Mouse (Mus musculus) mouse trophoblast stem cell (cell line): ENCODE results near the gene Insm1.

Experiments used
- in situ Hi-C, 2 experiments: fragments of 300-500 bp; cut with MseI, MboI; formaldehyde crosslinking; loops; 2 replicates in 1 of 2; 3 replicates in 1 of 2; pipeline ENCODE4 v1.15.1; 2025

The Insm1 gene

DNA sequence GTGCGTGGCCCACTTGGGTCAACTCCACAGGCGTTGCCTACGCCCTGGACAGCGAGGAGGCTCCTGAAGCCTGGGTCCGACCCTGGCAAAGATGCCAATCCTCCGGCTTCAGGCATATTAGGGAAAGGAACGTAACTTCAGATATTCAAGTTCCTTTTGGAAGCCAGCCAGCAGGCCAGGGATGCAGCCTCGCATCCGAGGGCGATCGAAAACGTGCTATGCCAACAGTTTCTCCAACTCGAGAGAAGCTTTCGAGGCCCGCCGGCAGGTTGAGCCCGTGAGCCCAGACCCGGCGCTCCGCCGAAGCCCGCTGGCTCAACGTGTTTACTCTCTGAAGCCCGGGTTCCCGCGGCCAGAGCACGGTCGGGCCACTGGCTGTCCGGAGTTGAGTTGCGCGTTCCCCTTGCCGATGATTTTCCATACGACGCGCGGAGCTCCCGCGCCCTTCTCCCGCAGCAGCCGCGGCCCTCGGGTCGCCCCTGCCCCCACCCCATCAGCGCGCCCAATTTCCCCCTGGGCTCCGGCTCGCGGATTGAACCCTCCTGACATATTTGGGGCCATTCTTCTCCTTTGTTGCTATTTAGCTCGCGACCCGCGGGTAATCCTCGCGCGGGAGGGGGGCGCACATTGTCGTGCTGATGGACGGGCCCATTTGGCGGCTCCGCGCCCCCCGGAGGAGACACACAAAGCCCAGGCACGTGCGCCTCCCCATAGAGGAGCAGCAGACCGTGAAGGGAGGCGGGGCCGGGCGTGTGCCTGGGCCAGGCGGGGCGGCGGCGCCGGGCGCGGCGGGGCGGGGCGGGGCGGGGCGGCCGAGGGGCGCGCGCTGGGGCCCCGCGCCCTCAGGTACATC, at the start of gene Insm1:
Gene Insm1, plus strand, starts transcription at position 846 of the 853 bp plus-strand sequence.
- in situ Hi-C loops, result no loop called here

DNA sequence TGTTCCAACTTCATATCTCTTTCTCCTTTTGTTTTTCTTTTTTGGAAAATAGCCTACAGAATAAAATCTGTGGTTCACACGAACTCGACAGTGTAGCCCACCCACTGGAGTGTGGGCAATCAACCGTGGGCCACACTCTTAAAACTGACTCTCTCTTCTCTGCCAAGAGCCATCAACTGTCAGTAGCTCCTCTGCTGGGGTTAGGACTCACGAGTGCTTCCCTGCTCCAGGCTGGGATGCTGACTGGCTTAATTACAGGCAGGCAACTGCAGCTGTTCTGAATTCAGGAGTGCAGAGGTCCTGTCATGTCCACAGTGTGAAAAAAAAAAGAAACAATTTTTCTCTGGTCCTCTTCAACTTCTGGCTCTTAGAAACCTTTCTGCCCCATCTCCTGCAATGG, 49.6 kb upstream of the Insm1 start:
- in situ Hi-C loops, result no loop called here

DNA sequence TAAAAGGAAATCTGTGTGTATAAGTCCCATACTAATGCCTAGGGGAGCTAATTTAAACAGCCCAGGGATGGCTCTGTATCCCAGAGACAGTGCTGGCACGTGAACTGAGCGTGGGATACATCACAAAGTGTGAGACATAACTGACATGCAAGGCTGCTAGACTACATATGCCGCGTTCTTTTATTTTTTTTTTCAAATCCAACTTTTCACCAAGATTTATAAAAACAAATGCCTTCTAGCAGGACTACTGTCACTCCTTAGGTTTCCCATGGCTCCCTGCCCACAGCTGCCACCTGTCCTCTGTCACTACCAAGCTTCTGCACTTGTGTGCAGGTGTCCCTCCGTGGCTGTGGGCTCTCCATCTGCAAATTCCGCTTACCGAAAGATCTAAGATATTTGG, 47.5 kb upstream of the Insm1 start:
- in situ Hi-C loops, result no loop called here

DNA sequence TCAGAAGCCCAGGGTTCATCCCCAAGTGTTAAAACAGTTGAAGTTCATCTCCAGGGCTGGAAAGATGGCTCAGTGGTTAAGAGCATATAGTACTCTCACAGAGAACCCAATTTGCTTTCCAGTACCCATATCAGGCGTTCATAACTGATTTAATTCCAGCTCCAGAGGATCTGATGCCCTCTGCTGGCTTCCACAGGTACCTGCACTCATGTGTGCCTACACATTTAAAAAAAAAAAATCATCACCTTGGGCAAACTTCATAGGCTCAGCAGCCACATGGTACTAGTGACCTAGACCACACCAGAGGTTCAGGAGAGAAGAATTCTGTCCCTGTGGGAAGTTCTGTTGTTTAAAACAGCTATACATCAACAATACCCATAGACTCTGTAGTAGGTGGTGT, 43.0 kb upstream of the Insm1 start:
- in situ Hi-C loops, result no loop called here

DNA sequence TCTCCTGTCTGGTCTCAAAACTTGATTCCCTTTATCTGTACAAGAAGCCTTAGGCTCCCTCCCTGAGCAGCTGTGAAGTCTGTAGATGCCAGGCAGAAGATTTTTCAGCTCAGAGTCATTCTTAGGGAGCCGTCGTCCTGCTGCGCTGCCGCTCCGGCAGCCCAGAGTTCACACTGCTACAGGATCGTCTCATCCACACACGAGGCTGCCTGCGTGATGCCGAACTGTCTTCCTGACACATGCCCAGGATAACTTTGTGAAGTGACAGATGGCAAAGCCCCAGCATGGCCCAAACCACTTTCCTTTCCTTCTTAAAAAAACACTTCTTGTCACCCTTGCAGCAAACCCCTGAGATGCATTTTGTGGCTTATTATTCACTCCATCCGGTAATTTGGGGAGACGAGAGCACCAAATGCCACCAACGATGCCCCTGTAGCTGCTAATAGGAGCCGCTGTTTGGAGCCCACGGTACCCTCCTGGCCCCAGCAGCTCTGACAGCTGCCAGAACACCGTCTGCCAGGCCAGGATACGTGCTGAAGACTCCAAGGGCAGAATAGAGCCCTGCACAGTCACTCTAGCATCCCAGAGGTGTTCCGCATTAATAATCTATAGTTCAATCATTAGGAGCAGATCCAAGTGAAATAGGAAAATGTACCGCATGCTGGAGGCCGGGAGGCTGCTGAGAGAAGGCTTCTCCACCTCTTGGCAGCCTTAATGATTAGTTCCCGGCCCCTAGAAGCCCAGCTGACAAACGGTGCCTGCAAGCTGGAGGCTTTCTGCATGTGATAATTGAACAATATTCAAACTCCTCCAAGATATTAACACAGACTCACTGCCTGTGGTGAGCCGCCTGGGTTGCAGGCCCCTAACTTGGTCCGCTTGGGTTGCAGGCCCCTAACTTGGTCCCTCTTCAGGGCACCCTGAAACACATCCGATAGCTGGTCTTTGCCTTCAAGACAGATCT, 37.6 kb upstream of the Insm1 start:
- in situ Hi-C loops, result no loop called here

DNA sequence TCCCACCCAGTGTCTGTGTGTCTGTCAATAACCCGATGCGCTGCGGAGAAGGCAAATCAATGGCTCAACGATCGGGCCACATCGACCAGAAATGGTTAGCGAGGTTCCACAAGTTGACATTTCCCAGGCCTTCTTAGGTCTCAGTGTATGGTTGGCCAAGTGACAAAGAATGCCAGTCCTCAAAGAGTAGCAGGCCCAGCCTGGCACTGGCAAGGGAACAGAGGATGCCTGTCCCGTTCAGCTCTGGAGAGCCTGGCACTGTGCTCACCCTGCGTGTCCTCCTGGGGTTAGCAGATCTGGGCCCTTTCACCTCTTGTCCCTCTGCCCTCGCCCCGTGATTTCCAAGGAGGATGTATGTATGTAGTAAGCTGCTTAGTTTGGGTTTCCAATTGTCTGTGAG, 25.6 kb upstream of the Insm1 start:
- in situ Hi-C loops, result no loop called here

DNA sequence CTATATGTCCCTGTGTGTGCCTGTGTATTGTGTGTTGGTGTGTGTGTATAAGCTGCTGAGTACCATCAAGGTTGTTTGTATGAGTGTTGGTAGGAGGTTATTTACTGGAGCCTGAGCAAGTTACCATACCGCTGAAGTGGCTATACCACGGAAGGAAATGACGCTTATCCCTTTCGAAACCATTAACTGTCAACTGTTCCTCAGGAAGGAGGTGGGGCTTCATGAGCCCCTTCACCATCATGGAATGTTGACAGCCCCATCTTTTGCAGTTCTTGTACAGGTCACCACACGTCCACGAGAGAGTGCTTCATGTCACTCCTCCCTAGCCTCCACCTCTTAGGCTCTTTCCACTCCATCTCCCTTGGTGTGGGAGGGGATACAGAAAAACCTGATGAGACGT, 23.8 kb upstream of the Insm1 start:
- in situ Hi-C loops, result no loop called here

DNA sequence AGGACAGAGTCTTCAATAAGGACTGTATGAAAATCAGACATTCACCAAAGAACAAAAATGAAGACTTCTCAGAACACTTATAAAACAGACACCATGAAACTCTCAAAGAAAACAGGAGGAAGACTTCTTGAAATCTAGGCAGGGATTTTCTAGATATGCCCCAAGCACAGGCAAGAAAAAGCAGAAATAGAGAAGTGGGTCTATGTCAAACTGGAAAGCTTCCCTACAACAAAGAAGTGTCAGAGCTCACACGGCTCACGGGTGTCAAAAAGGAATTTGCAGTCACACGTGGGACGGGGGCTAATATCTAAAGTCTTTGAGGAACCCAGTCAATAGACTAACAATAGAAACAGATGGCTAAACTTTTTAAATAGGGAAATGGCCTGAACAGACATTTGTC, 10.8 kb upstream of the Insm1 start:
- in situ Hi-C loops, result loop anchor here (10.0 kb wide), 1 partner anchor 256 kb away; no protein-coding TSS in a partner anchor

DNA sequence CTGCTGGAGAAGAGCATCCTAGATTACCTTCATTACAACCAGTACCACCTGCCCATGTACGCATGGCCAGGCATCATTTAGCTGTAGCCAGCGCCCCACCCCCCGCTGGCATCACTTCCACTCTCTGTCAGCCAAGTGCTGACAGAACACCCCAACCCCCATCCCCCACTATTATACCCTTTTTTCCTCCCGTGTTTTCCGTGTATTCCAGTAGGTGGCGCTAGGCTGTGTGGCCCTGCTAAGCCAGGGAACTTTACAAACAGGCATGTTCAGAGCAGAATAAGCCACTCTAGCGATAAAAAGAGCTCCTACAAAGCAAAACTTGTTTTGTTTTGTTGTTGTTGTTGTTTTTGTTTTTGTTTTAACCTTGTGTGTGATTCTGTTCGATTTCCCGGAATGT, 7.0 kb upstream of the Insm1 start:
- in situ Hi-C loops, result loop anchor here (10.0 kb wide), 1 partner anchor 260 kb away; no protein-coding TSS in a partner anchor

DNA sequence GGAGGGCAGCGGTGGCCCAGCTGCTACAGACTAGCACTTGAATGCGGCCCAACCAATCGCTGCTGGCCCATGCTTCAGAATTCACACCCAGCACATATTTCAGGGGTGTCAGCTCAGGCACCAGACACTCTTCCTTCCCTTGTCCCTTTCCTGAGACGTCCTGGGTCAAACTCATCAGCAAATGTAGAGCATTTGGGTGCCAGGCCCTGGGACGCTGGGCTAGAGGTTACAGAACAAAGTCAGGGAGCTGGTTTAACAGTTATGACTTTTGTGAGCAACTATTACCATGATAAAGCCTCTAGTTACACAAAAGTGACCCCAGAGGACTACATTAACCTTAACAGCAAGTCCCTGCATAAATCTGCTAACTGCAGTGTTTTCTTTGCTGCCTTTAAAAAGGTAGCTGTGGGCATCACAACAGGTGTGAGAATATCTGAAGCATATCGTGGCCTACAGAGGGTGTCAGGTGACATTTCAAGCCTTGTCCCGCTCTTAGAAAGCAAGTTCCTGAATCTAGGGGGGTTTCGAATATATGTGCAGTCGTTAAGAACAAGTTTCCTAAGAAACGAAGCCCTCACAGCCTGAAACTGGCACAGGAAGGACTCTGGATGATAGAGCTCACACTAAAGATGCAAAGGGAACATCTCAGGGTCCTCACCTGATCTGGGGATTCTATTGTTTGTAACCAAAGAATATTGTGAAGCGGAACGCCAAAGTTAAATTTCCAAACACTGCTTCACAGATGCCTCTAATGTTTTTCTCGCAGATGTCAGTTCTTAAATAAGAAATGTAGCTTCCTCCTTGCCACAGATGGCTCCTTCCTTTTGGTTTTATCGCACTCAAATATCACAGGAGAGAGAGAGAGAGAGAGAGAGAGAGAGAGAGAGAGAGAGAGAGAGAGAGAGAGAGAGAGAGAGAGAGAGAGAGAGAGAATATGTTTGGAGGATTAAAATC, 5.3 kb upstream of the Insm1 start:
- in situ Hi-C loops, result loop anchor here (10.0 kb wide), 1 partner anchor 262 kb away; no protein-coding TSS in a partner anchor

DNA sequence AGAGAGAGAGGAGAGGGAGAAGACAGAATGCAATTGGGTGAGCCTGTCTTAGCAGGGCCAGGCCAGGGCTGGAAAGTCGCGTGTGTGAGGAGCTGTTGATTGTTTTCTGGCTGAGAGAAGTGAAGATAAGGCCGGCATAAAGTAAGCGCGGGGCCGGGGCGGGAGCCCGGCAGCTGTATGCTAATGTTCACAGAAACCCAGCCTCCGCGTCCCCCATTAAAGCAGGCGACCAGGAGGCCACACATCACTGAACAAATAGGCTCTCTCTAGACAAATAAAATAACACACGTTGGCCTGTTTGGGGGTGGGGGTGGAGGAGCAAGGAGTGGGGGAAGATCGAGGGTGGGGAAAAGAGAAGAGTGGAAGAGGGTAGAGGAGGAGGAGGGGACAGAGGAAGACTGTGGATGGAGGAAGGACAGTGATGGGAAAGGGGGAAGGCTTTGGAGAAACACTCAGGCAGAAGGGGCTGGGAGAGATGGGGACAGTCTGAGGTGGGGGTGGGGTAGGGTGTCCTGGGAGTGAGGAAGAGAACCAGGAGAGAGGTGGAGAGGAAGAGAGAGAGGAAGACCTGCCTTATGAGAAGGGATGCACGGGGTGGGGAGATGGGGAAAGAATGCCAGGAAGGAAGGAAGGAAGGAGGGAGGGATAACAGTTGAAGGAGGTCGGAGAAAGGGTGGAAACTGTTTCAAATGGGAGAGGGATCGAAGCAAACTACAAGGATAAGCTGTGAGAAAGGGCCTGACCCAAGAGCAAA, 4.3 kb upstream of the Insm1 start:
- in situ Hi-C loops, result loop anchor here (10.0 kb wide), 1 partner anchor 263 kb away; no protein-coding TSS in a partner anchor

DNA sequence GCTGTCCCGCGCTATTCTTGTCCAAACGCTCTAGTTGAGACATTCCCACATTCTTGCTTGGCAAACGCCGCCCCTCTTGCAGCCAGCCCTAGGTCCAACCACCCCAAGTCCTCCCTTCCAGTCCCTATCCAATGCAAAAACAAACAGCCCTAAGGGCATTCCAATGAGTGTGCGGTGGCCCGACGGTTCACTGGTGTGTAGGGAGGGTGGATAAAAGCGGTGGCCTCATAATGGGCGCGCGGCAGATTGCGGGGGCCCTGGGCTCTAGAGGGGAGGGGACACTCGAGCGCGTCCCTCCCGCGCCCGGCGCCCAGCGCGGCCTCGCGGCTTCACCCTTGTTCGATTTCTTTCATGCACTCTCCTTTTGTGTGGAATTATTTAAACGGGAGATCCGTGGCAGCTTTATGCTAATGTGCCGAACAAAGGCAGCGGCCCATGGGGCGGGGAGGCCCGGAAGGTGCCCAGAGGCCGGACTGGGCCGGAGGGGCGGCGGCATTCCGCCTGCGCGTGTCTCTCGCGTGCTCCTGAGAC, 3.5 kb upstream of the Insm1 start:
- in situ Hi-C loops, result loop anchor here (10.0 kb wide), 1 partner anchor 263 kb away; no protein-coding TSS in a partner anchor

DNA sequence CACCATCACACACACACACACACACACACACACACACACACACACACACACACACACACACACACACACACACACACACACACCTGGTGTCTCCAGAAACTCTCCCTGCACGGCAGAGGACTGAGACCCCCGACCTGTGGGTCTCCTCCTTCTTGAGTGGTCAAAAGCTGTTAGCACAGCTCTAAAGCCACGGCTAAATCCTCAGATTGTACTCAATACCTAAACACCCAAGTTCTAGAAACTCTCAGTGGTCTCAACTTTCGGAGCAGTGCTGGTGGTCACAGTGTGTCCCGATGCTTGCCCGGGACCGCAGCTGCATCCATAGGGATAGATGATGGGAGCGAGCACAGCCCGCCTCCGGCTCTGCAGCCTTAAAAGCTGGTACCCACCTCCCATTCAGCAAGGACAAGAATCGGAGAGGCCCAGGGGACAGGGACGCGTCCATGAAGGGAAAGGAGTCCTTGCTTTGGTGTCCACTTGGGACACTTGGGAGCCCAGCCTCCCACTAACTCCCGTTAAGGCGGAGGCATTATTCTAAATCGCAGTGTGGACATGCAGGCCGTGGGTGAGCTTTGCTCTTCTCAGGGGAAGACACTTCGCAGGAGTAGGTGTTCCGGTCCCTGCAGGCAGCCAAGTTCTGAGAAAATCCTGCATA, 2.7 kb upstream of the Insm1 start:
- in situ Hi-C loops, result loop anchor here (10.0 kb wide), 1 partner anchor 264 kb away; no protein-coding TSS in a partner anchor

DNA sequence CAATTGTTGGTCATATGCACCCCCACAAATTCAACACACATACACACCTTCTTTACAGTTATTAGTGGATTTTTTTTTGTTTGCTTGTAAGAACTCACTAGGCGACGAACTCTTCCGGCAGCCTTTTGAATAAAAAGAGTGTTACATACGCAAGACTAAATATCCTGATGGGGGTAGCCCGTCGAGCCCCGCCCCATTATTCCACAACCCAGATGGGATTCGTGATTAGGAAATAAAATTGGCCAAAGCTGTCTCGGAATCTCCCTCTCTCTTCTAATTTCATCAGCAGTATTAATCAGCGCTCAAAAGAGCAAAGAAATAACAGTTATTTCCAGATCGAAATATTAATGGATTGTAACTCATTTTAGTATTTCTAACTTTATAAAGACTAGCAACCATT, 1.9 kb upstream of the Insm1 start:
- in situ Hi-C loops, result loop anchor here (10.0 kb wide), 1 partner anchor 265 kb away; no protein-coding TSS in a partner anchor

DNA sequence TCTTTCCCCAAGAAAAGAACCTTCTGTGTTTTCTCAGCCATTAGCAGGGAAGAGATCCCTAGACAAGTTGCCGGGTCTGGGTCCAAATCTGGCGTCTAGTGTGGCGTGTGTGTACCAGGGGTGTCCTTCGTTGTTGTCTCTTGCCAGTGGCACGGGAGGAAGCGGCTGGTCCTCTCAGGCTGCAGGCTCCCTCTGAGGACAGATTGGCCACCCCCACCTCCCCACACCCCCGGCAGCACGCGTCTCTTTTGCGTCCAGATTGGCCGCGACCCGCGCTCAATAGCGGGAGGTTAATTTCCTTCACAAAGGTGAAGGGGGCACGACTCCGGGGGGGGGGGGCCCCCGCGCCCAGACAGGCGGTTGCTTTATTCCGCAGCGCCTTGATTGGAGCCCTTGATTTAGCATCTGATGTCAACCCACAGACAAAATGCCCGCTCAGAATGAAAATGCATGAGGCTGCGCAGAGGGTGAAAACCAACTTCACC, 1.1 kb upstream of the Insm1 start:
- in situ Hi-C loops, result no loop called here

DNA sequence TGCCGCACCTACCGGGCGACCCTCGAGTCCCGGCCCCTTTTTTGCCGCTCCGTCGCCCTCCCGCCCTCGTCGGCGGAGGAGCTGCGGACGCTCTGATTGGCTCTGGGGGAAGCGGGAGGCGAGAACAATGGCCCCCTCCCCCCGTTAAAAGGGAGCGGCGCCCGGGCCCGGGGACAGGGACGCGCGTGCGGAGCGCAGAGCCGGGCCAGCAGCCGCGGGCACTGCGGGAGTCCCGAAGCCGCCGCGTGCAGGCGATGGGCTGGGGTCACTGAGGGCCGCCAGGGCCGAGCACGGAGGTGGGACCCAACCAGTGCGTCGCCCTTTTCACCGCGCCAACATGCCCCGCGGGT, 183 bp downstream of the Insm1 start:
- in situ Hi-C loops, result no loop called here

DNA sequence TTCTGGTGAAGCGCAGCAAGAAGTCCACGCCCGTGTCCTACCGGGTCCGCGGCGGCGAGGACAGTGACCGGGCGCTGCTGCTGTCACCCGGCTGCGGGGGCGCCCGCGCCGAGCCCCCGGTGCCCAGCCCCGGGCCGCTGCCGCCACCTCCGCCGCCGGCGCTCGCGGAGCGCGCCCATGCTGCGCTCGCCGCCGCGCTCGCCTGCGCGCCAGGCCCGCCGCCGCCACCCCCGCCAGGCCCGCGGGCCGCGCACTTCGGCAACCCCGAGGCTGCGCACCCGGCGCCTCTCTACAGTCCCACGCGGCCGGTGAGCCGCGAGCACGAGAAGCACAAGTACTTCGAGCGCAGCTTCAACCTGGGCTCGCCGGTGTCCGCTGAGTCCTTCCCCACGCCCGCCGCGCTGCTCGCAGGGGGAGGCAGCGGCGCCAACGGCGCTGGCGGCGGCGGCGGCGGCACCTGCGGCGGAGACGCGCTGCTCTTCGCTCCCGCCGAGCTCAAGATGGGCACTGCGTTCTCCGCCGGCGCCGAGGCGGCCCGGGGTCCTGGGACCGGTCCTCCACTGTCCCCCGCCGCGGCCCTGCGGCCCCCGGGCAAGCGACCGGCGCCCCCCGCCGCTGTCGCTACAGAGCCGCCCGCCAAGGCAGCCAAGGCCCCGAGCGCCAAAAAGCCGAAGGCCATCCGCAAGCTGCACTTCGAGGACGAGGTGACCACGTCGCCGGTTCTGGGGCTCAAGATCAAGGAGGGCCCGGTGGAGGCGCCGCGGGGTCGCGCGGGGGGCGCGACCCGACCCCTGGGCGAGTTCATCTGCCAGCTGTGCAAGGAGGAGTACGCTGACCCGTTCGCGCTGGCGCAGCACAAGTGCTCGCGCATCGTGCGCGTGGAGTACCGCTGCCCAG, 806 bp downstream of the Insm1 start:
- in situ Hi-C loops, result no loop called here

DNA sequence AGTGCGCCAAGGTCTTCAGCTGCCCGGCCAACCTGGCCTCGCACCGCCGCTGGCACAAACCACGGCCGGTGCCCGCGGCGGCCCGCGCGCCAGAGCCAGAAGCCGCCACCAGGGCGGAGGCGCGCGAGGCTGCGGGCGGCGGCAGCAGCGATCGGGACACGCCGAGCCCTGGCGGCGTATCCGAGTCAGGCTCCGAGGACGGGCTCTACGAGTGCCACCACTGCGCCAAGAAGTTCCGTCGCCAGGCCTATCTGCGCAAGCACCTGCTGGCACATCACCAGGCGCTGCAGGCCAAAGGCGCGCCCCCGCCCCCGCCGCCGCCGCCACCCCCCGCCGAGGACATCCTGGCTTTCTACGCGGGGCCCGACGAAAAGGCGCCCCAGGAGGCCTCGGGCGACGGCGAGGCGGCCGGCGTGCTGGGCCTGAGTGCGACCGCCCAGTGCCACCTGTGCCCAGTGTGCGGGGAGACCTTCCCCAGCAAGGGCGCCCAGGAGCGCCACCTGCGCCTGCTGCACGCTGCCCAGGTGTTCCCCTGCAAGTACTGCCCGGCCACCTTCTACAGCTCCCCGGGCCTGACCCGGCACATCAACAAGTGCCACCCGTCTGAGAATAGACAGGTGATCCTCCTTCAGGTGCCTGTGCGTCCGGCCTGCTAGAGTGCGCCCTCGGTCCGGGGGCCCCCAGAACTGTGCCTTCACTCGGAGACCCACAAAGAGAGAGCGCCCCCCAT, 1.6 kb downstream of the Insm1 start:
- in situ Hi-C loops, result no loop called here
